Comparison of ENCODE assay signal across 9 mouse cellular contexts in the genomic region with DNA sequence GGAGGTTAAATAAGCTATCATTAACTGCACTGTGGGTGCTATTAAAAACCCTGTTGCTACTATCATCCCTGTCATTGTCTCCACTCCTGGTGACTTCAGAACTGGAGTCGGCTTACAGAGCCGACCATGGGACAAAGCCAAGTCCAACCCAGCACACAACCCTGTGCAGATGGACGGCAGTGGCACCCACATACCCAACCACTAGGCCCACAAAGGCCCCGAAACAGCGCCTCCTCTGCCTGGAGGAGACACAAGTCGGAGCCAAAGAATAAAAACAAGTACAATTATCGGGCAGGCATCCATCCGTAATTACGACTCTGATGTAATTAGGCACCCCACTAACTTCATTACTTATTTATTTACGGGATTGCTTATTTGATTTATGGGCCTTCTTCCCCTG. TPM values are rescaled to one million over a fixed set of nuclear protein-coding genes. Genes with fewer than 3 reads are reported as not detected.
DNase-seq lines count a peak whose midpoint lies in the region; ATAC-seq and TF ChIP-seq lines count a peak whose summit lies in the region.
"Had no signal": no experiment of that assay in that cellular context is flagged by ENCODE, and none has a peak within 500 bp of the region (broad histone marks: within the 10 kb centered on the region; RNA-seq: fewer than 3 reads in every experiment).

No protein-coding gene starts in this region.

- ATAC-seq in heart, embryonic 11.5 days (replicated peaks; ENCODE audit: insufficient number of reproducible peaks, low FRiP score, low TSS enrichment) = no peak
- ATAC-seq in intestine, postnatal 0 days = no peak
- ATAC-seq: inflammation-experienced regulatory T-cells, adult 6 months had no signal

- peak overlapping the region; percentile 12; the same call in 1 of the 2 replicates for H3K27ac ChIP-seq in heart, embryonic 11.5 days (ENCODE audit: low read depth, low read length)
- peak overlapping the region; percentile 72; the same call in 1 of the 2 replicates for H3K27ac ChIP-seq in forebrain, embryonic 10.5 days
- H3K27ac ChIP-seq in intestine, postnatal 0 days (ENCODE audit: low read depth, low read length) = no peak overlapping the region

- peaks cover 2% of the 10 kb centered on the region; the same call in 1 of the 2 replicates for H3K36me3 ChIP-seq in heart, embryonic 11.5 days (ENCODE audit: control insufficient read depth, insufficient read depth, low read length)
- peaks cover 11% of the 10 kb centered on the region for H3K36me3 ChIP-seq in forebrain, embryonic 10.5 days (replicated peaks)
- no peaks in the 10 kb centered on the region; the same call in 1 of the 2 replicates for H3K36me3 ChIP-seq in intestine, postnatal 0 days (ENCODE audit: control insufficient read depth, insufficient read depth)

- H3K9me3 ChIP-seq in heart, embryonic 11.5 days (replicated peaks; ENCODE audit: control insufficient read depth, low read length) = no peaks in the 10 kb centered on the region
- no peaks in the 10 kb centered on the region for H3K9me3 ChIP-seq in forebrain, embryonic 10.5 days
- H3K9me3 ChIP-seq in intestine, postnatal 0 days (ENCODE audit: control insufficient read depth) = no peaks in the 10 kb centered on the region

- no peak for DNase-seq in heart, adult 18-20 months
- peak; percentile 55 for DNase-seq in 3T3-L1 (ENCODE audit: low read depth, low spot score)
- no peak for DNase-seq in forebrain, embryonic 10.5 days (ENCODE audit: extremely low spot score, low spot score)
- DNase-seq in urinary bladder, adult 18-20 months (ENCODE audit: low spot score in 2 of 2) = no peak
- DNase-seq in ovary, postnatal 10 days (ENCODE audit: low spot score) = no peak
- no peak for DNase-seq in spleen, adult 12 weeks (ENCODE audit: low spot score)

- peak; percentile 37 for TF ChIP-seq CTCF in intestine, postnatal 0 days (IDR thresholded peaks at IDR 0.05; ENCODE audit: low read depth)

- no peak overlapping the region for H3K9ac ChIP-seq in heart, embryonic 11.5 days (ENCODE audit: low read depth, low read length)
- H3K9ac ChIP-seq in intestine, postnatal 0 days (ENCODE audit: low read depth, low read length) = no peak overlapping the region

- no peak overlapping the region for H3K4me3 ChIP-seq in heart, embryonic 11.5 days (ENCODE audit: low read depth, low read length)
- no peak overlapping the region for H3K4me3 ChIP-seq in forebrain, embryonic 10.5 days
- H3K4me3 ChIP-seq in intestine, postnatal 0 days (ENCODE audit: low read depth, low read length) = no peak overlapping the region

- H3K4me1 ChIP-seq in heart, embryonic 11.5 days (ENCODE audit: control insufficient read depth, insufficient read depth, low read length) = peaks cover 70% of the 10 kb centered on the region
- peaks cover 74% of the 10 kb centered on the region for H3K4me1 ChIP-seq in forebrain, embryonic 10.5 days
- no peaks in the 10 kb centered on the region for H3K4me1 ChIP-seq in intestine, postnatal 0 days (replicated peaks; ENCODE audit: control insufficient read depth, insufficient read depth, low read length)

- H3K4me2 ChIP-seq in heart, embryonic 11.5 days = no peak overlapping the region
- no peak overlapping the region for H3K4me2 ChIP-seq in intestine, postnatal 0 days (replicated peaks; ENCODE audit: low read depth)

- WGBS in heart, embryonic 11.5 days (ENCODE audit: insufficient replicate concordance) = 81% methylated on average over 10 of the region's 10 CpGs
- WGBS in forebrain, embryonic 10.5 days = 74% methylated on average over 10 of the region's 10 CpGs
- WGBS in intestine, postnatal 0 days = 74% methylated on average over 10 of the region's 10 CpGs

- no peaks in the 10 kb centered on the region for H3K27me3 ChIP-seq in heart, embryonic 11.5 days (ENCODE audit: control insufficient read depth, insufficient read depth, low read length)
- no peaks in the 10 kb centered on the region for H3K27me3 ChIP-seq in forebrain, embryonic 10.5 days (ENCODE audit: poor library complexity, severe bottlenecking)
- H3K27me3 ChIP-seq in intestine, postnatal 0 days (replicated peaks; ENCODE audit: control insufficient read depth, insufficient read depth, low read length) = no peaks in the 10 kb centered on the region

RNA-seq across cellular contexts. Expression of a gene that starts 30.8 kb away (rescaled TPM):
- 14.3 and 18.8 TPM in 2 replicates for polyA plus RNA-seq in heart, embryonic 11.5 days (2014; fragmentation: Nextera tagmentation; extraction: Ambion mirVana)
- total RNA-seq in heart, adult 18-20 months (2021) = 10 to 100 TPM; 65.9 to 68.9 TPM
- 15.7 and 17.8 TPM in 2 replicates for polyA plus RNA-seq in forebrain, embryonic 10.5 days (2016; fragmentation: Nextera tagmentation; extraction: Ambion mirVana)
- polyA plus RNA-seq in intestine, postnatal 0 days (2015; fragmentation: Nextera tagmentation; extraction: Ambion mirVana) = 7.1 and 7.6 TPM in 2 replicates
